Mouse (Mus musculus) liver, adult 2 months (tissue): ENCODE data around the gene Rhot2.

Source experiments
- CTCF ChIP-seq: fragments of 200-500 bp; IDR thresholded peaks from 2 replicates; pipeline ENCODE4 v1.5.1; 2011; ENCODE audit warnings: low read depth, low read length, control low read depth
- POLR2A ChIP-seq: fragments of 200-500 bp; IDR thresholded peaks from 2 replicates; pipeline ENCODE4 v1.6.1; 2011; ENCODE audit warnings: low read length, control low read depth; ENCODE audit not compliant: insufficient read depth; ENCODE audit errors: extremely low read depth

- TF ChIP-seq CTCF = peak; percentile 99
- TF ChIP-seq POLR2A = no peak
These were observed 49.4 kb upstream of the Rhot2 start for GRCm38 (mm10) chr17:25893975-25894617.
